Mouse (Mus musculus): ENCODE data around the gene Pecam1. TPM values are rescaled to one million over a fixed set of nuclear protein-coding genes. Genes with fewer than 3 reads are reported as not detected.
"Not testable (repeated sequence)": the region's sequence is repeated elsewhere in the genome, so short reads cannot be mapped to it uniquely, and the experiment has no call there.

Gene Pecam1
- polyA plus RNA-seq, 1 experiment from 2014 or later: 26.0 TPM

- H3K36me3 ChIP-seq (ENCODE audit: control insufficient read depth, insufficient read depth, low read length); H3K4me1 ChIP-seq (ENCODE audit: control insufficient read depth, insufficient read depth, low read length); H3K27ac ChIP-seq (replicated peaks; ENCODE audit: low read depth, low read length); DNase-seq (ENCODE audit: low spot score); H3K9me3 ChIP-seq (ENCODE audit: control insufficient read depth, low read length); H3K4me3 ChIP-seq (ENCODE audit: low read depth, low read length); H3K4me2 ChIP-seq (ENCODE audit: low read depth, severe bottlenecking); ATAC-seq (ENCODE audit: insufficient number of reproducible peaks, low FRiP score, low TSS enrichment, low read depth); H3K9ac ChIP-seq (ENCODE audit: low read length); H3K27me3 ChIP-seq (ENCODE audit: control insufficient read depth, insufficient read depth, low read length): not testable (repeated sequence)
- WGBS: 95% methylated on average over 7 of the region's 7 CpGs
Observed at GRCm38 (mm10) chr11:106749557-106750120, 789 bp downstream of the Pecam1 start.

GRCm38 (mm10) chr11:106744949-106745348, 5.5 kb downstream of the Pecam1 start:
- H3K27ac ChIP-seq (replicated peaks; ENCODE audit: low read depth, low read length): no peak overlapping the region
- 92% methylated on average over 5 of the region's 5 CpGs for WGBS
- H3K4me3 ChIP-seq (ENCODE audit: low read depth, low read length): no peak overlapping the region
- no peaks in the 10 kb centered on the region for H3K27me3 ChIP-seq (ENCODE audit: control insufficient read depth, insufficient read depth, low read length)
- H3K9ac ChIP-seq (ENCODE audit: low read length): no peak overlapping the region
- no peak overlapping the region for H3K4me2 ChIP-seq (ENCODE audit: low read depth, severe bottlenecking)
- ATAC-seq (ENCODE audit: insufficient number of reproducible peaks, low FRiP score, low TSS enrichment, low read depth) (no peak), DNase-seq (ENCODE audit: low spot score) (no peak)
- H3K9me3 ChIP-seq (ENCODE audit: control insufficient read depth, low read length): no peaks in the 10 kb centered on the region
- H3K36me3 ChIP-seq (ENCODE audit: control insufficient read depth, insufficient read depth, low read length): no peaks in the 10 kb centered on the region
- H3K4me1 ChIP-seq (ENCODE audit: control insufficient read depth, insufficient read depth, low read length): no peaks in the 10 kb centered on the region

GRCm38 (mm10) chr11:106742388-106742841, 8.0 kb downstream of the Pecam1 start:
- Histone ChIP-seq H3K9me3 (ENCODE audit: control insufficient read depth, low read length) (no peaks in the 10 kb centered on the region), H3K9ac (ENCODE audit: low read length) (no peak overlapping the region), H3K4me1 (ENCODE audit: control insufficient read depth, insufficient read depth, low read length) (no peaks in the 10 kb centered on the region), H3K27me3 (ENCODE audit: control insufficient read depth, insufficient read depth, low read length) (no peaks in the 10 kb centered on the region), H3K4me3 (ENCODE audit: low read depth, low read length) (no peak overlapping the region), H3K36me3 (ENCODE audit: control insufficient read depth, insufficient read depth, low read length) (no peaks in the 10 kb centered on the region), H3K4me2 (ENCODE audit: low read depth, severe bottlenecking) (no peak overlapping the region), H3K27ac (replicated peaks; ENCODE audit: low read depth, low read length) (no peak overlapping the region)
- WGBS: 56% methylated on average over 6 of the region's 6 CpGs
- DNase-seq (ENCODE audit: low spot score) (no peak), ATAC-seq (ENCODE audit: insufficient number of reproducible peaks, low FRiP score, low TSS enrichment, low read depth) (no peak)

GRCm38 (mm10) chr11:106741826-106742225, 8.6 kb downstream of the Pecam1 start:
- WGBS: 97% methylated on average over 3 of the region's 3 CpGs
- ATAC-seq (ENCODE audit: insufficient number of reproducible peaks, low FRiP score, low TSS enrichment, low read depth): no peak
- H3K9ac ChIP-seq (ENCODE audit: low read length): no peak overlapping the region
- H3K4me2 ChIP-seq (ENCODE audit: low read depth, severe bottlenecking): no peak overlapping the region
- H3K36me3 ChIP-seq (ENCODE audit: control insufficient read depth, insufficient read depth, low read length): no peaks in the 10 kb centered on the region
- H3K4me1 ChIP-seq (ENCODE audit: control insufficient read depth, insufficient read depth, low read length): 0 out of 2 replicates have a peak, but pooled peaks cover 3% of the 10 kb centered on the region
- H3K27me3 ChIP-seq (ENCODE audit: control insufficient read depth, insufficient read depth, low read length): no peaks in the 10 kb centered on the region
- no peaks in the 10 kb centered on the region for H3K9me3 ChIP-seq (ENCODE audit: control insufficient read depth, low read length)
- no peak overlapping the region for H3K4me3 ChIP-seq (ENCODE audit: low read depth, low read length)
- H3K27ac ChIP-seq (replicated peaks; ENCODE audit: low read depth, low read length): no peak overlapping the region
- DNase-seq (ENCODE audit: low spot score): no peak

- ATAC-seq (ENCODE audit: insufficient number of reproducible peaks, low FRiP score, low TSS enrichment, low read depth) (no peak), DNase-seq (ENCODE audit: low spot score) (no peak)
- Histone ChIP-seq H3K9ac (ENCODE audit: low read length) (no peak overlapping the region), H3K4me3 (ENCODE audit: low read depth, low read length) (no peak overlapping the region), H3K9me3 (ENCODE audit: control insufficient read depth, low read length) (no peaks in the 10 kb centered on the region), H3K4me2 (ENCODE audit: low read depth, severe bottlenecking) (no peak overlapping the region), H3K27ac (replicated peaks; ENCODE audit: low read depth, low read length) (no peak overlapping the region), H3K36me3 (ENCODE audit: control insufficient read depth, insufficient read depth, low read length) (no peaks in the 10 kb centered on the region), H3K4me1 (ENCODE audit: control insufficient read depth, insufficient read depth, low read length) (0 out of 2 replicates have a peak, but pooled peaks cover 3% of the 10 kb centered on the region), H3K27me3 (ENCODE audit: control insufficient read depth, insufficient read depth, low read length) (no peaks in the 10 kb centered on the region)
- WGBS: 72% methylated on average over 6 of the region's 6 CpGs
Observed at GRCm38 (mm10) chr11:106741232-106741631, 9.2 kb downstream of the Pecam1 start.

GRCm38 (mm10) chr11:106740724-106741123, 9.7 kb downstream of the Pecam1 start:
- not testable (repeated sequence) for H3K9me3 ChIP-seq (ENCODE audit: control insufficient read depth, low read length); ATAC-seq (ENCODE audit: insufficient number of reproducible peaks, low FRiP score, low TSS enrichment, low read depth)
- WGBS: 90% methylated on average over 5 of the region's 8 CpGs

GRCm38 (mm10) chr11:106739116-106739515, 11.3 kb downstream of the Pecam1 start:
- no peaks in the 10 kb centered on the region for H3K9me3 ChIP-seq (ENCODE audit: control insufficient read depth, low read length)
- DNase-seq (ENCODE audit: low spot score) (no peak), ATAC-seq (ENCODE audit: insufficient number of reproducible peaks, low FRiP score, low TSS enrichment, low read depth) (no peak)
- 0 out of 2 replicates have a peak, but pooled peaks cover 3% of the 10 kb centered on the region for H3K4me1 ChIP-seq (ENCODE audit: control insufficient read depth, insufficient read depth, low read length)
- H3K27me3 ChIP-seq (ENCODE audit: control insufficient read depth, insufficient read depth, low read length): no peaks in the 10 kb centered on the region
- H3K9ac ChIP-seq (ENCODE audit: low read length): no peak overlapping the region
- 96% methylated on average over 2 of the region's 2 CpGs for WGBS
- no peak overlapping the region for H3K27ac ChIP-seq (replicated peaks; ENCODE audit: low read depth, low read length)
- H3K4me2 ChIP-seq (ENCODE audit: low read depth, severe bottlenecking): no peak overlapping the region
- H3K36me3 ChIP-seq (ENCODE audit: control insufficient read depth, insufficient read depth, low read length): no peaks in the 10 kb centered on the region
- no peak overlapping the region for H3K4me3 ChIP-seq (ENCODE audit: low read depth, low read length)

More at GRCm38 (mm10) chr11:106740724-106741123, 9.7 kb downstream of the Pecam1 start:
- H3K4me3 ChIP-seq (ENCODE audit: low read depth, low read length); H3K4me1 ChIP-seq (ENCODE audit: control insufficient read depth, insufficient read depth, low read length); H3K9ac ChIP-seq (ENCODE audit: low read length); DNase-seq (ENCODE audit: low spot score); H3K27me3 ChIP-seq (ENCODE audit: control insufficient read depth, insufficient read depth, low read length); H3K4me2 ChIP-seq (ENCODE audit: low read depth, severe bottlenecking); H3K36me3 ChIP-seq (ENCODE audit: control insufficient read depth, insufficient read depth, low read length); H3K27ac ChIP-seq (replicated peaks; ENCODE audit: low read depth, low read length): not testable (repeated sequence)

GRCm38 (mm10) chr11:106737178-106737621, 13.2 kb downstream of the Pecam1 start:
- ATAC-seq (ENCODE audit: insufficient number of reproducible peaks, low FRiP score, low TSS enrichment, low read depth): no peak

More at GRCm38 (mm10) chr11:106737178-106737621, 13.2 kb downstream of the Pecam1 start:
- no peak overlapping the region for H3K27ac ChIP-seq (replicated peaks; ENCODE audit: low read depth, low read length)
- H3K9me3 ChIP-seq (ENCODE audit: control insufficient read depth, low read length): no peaks in the 10 kb centered on the region
- H3K9ac ChIP-seq (ENCODE audit: low read length): peak overlapping the region; percentile 24; the same call in 1 of the 2 replicates
- WGBS: 28% methylated on average over 12 of the region's 12 CpGs
- DNase-seq (ENCODE audit: low spot score): no peak
- no peaks in the 10 kb centered on the region for H3K36me3 ChIP-seq (ENCODE audit: control insufficient read depth, insufficient read depth, low read length)
- no peak overlapping the region for H3K4me2 ChIP-seq (ENCODE audit: low read depth, severe bottlenecking)
- no peaks in the 10 kb centered on the region for H3K27me3 ChIP-seq (ENCODE audit: control insufficient read depth, insufficient read depth, low read length)
- 0 out of 2 replicates have a peak, but pooled peaks cover 3% of the 10 kb centered on the region for H3K4me1 ChIP-seq (ENCODE audit: control insufficient read depth, insufficient read depth, low read length)
- no peak overlapping the region for H3K4me3 ChIP-seq (ENCODE audit: low read depth, low read length)
